Mouse (Mus musculus) forebrain, embryonic 14.5 days (tissue): ENCODE results near the gene Aldh3b1. TPM values are rescaled to one million over a fixed set of nuclear protein-coding genes. Genes with fewer than 3 reads are reported as not detected.

Experiments used
- ATAC-seq: fragments of 200-750 bp; cut with Nextera tagmentation; 2 replicates; pipeline ENCODE4 v1.8.0; 2017; ENCODE audit warnings: mild to moderate bottlenecking, moderate library complexity
- DNase-seq: peaks from one replicate; pipeline ENCODE4 v3.0.0-alpha.2; 2015; ENCODE audit warnings: low spot score
- H3K27ac ChIP-seq: fragments of 300-500 bp; sonication (generic); 2 replicates; pipeline ENCODE4 v1.5.1; 2014; ENCODE audit warnings: low read depth, mild to moderate bottlenecking, control low read depth, low read length, moderate library complexity
- H3K27me3 ChIP-seq: fragments of 300-500 bp; sonication (generic); replicated peaks from 2 replicates; pipeline ENCODE4 v1.6.1; 2014; ENCODE audit warnings: low read length, control low read depth, mixed read lengths; ENCODE audit not compliant: control insufficient read depth, insufficient read depth
- H3K36me3 ChIP-seq: fragments of 300-500 bp; sonication (generic); 2 replicates; pipeline ENCODE4 v1.6.1; 2014; ENCODE audit warnings: low read length, control low read depth; ENCODE audit not compliant: control insufficient read depth, insufficient read depth
- H3K4me1 ChIP-seq: fragments of 300-500 bp; sonication (generic); 2 replicates; pipeline ENCODE4 v1.6.1; 2014; ENCODE audit warnings: antibody characterized with exemption, low read length, control low read depth; ENCODE audit not compliant: control insufficient read depth, insufficient read depth
- H3K4me2 ChIP-seq: fragments of 300-500 bp; sonication (generic); 2 replicates; pipeline ENCODE4 v1.6.1; 2014; ENCODE audit warnings: mild to moderate bottlenecking, control low read depth, low read length
- H3K4me3 ChIP-seq: fragments of 300-500 bp; sonication (generic); 2 replicates; pipeline ENCODE4 v1.5.1; 2014; ENCODE audit warnings: low read depth, low read length, control low read depth
- H3K9ac ChIP-seq: fragments of 300-500 bp; sonication (generic); 2 replicates; pipeline ENCODE4 v1.6.1; 2014; ENCODE audit warnings: mild to moderate bottlenecking, low read length, control low read depth, moderate library complexity
- H3K9me3 ChIP-seq: fragments of 300-500 bp; sonication (generic); replicated peaks from 2 replicates; pipeline ENCODE4 v1.6.1; 2016; ENCODE audit warnings: low read length, control low read depth, mixed read lengths; ENCODE audit not compliant: control insufficient read depth
- WGBS: fragments of 180-500 bp; shearing (Covaris S2); extraction: QIAGEN DNeasy Blood & Tissue Kit; methylation state at CpG from one replicate; pipeline ENCODE4 v1.1.7; 2014; 5-methylcytosine and 5-hydroxymethylcytosine counted together
- polyA plus RNA-seq: library from polyadenylated mRNA; unstranded; fragments of >200 nt; fragmentation: Nextera tagmentation; extraction: Ambion mirVana; gene quantifications from 2 replicates; pipeline ENCODE4 v1.2.1, GENCODE M21; 2014

Aldh3b1 gene
- polyA plus RNA-seq, 1 experiment from 2014 or later: 2.0 TPM

GRCm38 (mm10) chr19:3923586-3923985, 6.0 kb downstream of the Aldh3b1 start:
- Histone ChIP-seq H3K27me3 (no peaks in the 10 kb centered on the region), H3K4me1 (no peaks in the 10 kb centered on the region), H3K36me3 (no peaks in the 10 kb centered on the region), H3K9me3 (no peaks in the 10 kb centered on the region), H3K4me2 (no peak overlapping the region), H3K27ac (no peak overlapping the region), H3K4me3 (no peak overlapping the region), H3K9ac (no peak overlapping the region)
- ATAC-seq: no peak
- DNase-seq: no peak
- WGBS: 71% methylated on average over 13 of the region's 13 CpGs

GRCm38 (mm10) chr19:3922661-3923371, 6.8 kb downstream of the Aldh3b1 start:
- no peaks in the 10 kb centered on the region for H3K36me3 ChIP-seq
- ATAC-seq: no peak
- DNase-seq: no peak
- H3K27me3 ChIP-seq: no peaks in the 10 kb centered on the region
- 48% methylated on average over 10 of the region's 10 CpGs for WGBS
- no peak overlapping the region for H3K9ac ChIP-seq
- H3K27ac ChIP-seq: no peak overlapping the region
- no peak overlapping the region for H3K4me2 ChIP-seq
- H3K9me3 ChIP-seq: no peaks in the 10 kb centered on the region
- no peaks in the 10 kb centered on the region for H3K4me1 ChIP-seq
- no peak overlapping the region for H3K4me3 ChIP-seq

GRCm38 (mm10) chr19:3919928-3920327, 9.7 kb downstream of the Aldh3b1 start:
- no peak for DNase-seq

GRCm38 (mm10) chr19:3916727-3917126, 12.9 kb downstream of the Aldh3b1 start:
- H3K36me3 ChIP-seq: no peaks in the 10 kb centered on the region
- H3K27ac ChIP-seq: no peak overlapping the region
- H3K27me3 ChIP-seq: no peaks in the 10 kb centered on the region
- DNase-seq (no peak), ATAC-seq (no peak)
- H3K4me2 ChIP-seq: no peak overlapping the region
- H3K4me3 ChIP-seq: no peak overlapping the region
- WGBS: 81% methylated on average over 11 of the region's 11 CpGs
- peaks cover 9% of the 10 kb centered on the region for H3K4me1 ChIP-seq
- no peaks in the 10 kb centered on the region for H3K9me3 ChIP-seq
- no peak overlapping the region for H3K9ac ChIP-seq

More at GRCm38 (mm10) chr19:3919928-3920327, 9.7 kb downstream of the Aldh3b1 start:
- no peak for ATAC-seq
- Histone ChIP-seq H3K36me3 (no peaks in the 10 kb centered on the region), H3K9ac (no peak overlapping the region), H3K27ac (no peak overlapping the region), H3K4me1 (no peaks in the 10 kb centered on the region), H3K9me3 (no peaks in the 10 kb centered on the region), H3K4me3 (no peak overlapping the region), H3K27me3 (no peaks in the 10 kb centered on the region), H3K4me2 (no peak overlapping the region)

DNA sequence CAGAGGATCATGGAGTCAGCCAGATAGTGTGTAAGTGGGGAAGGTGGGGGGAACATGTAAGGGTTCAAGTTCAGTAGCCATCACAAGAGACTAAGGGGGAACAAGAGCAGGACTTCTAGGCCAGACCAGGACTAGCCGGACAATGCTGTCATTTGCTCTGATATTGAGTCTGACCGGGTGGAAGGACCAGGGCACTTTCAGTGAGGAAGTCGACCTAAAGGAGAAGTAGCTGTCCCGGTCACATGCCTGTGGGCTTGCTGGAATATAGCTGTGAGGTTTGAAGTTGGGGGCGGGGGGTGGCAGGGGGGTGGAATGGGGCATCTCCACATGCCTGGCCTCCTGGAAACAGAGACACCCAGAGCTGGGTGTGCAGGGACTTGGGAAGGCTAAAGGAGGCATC, 15.1 kb downstream of the Aldh3b1 start:
- no peak for ATAC-seq
- Histone ChIP-seq H3K27ac (no peak overlapping the region), H3K4me3 (no peak overlapping the region), H3K9ac (no peak overlapping the region), H3K9me3 (no peaks in the 10 kb centered on the region), H3K4me1 (peaks cover 10% of the 10 kb centered on the region), H3K4me2 (no peak overlapping the region), H3K27me3 (no peaks in the 10 kb centered on the region), H3K36me3 (peaks cover 9% of the 10 kb centered on the region)
- DNase-seq: no peak
- 89% methylated on average over 5 of the region's 5 CpGs for WGBS

DNA sequence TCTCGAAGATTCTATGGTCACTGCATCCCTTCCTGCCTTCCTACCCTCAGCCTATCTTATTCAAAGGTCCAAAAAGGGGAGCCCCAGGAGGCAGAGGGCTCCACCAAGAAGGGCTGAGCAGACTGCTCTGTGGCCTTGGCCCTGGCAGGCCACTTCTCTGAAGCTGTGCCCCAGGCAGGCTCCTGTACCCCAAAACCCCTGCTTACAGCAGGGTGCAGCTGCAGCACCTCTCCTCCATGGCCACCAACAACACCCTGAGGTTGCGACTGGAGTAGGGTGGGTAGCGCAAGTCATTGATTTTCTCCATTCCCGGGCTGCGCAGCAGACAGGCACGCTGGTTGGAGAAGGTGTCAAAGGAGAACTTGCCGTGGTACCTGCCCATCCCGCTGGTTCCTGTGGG, 15.9 kb downstream of the Aldh3b1 start:
- ATAC-seq (no peak), DNase-seq (no peak)
- Histone ChIP-seq H3K4me2 (peak overlapping the region; percentile 67), H3K27me3 (no peaks in the 10 kb centered on the region), H3K36me3 (peaks cover 18% of the 10 kb centered on the region), H3K4me3 (peak overlapping the region; percentile 59; the same call in 1 of the 2 replicates), H3K9me3 (no peaks in the 10 kb centered on the region), H3K9ac (no peak overlapping the region; the same call in 1 of the 2 replicates), H3K4me1 (peaks cover 10% of the 10 kb centered on the region), H3K27ac (no peak overlapping the region)
- 89% methylated on average over 8 of the region's 8 CpGs for WGBS

GRCm38 (mm10) chr19:3912337-3913204, 17.0 kb downstream of the Aldh3b1 start, which contains the start of gene Ndufs8:
Ndufs8 (minus strand) TSS chr19:3912774.
- ATAC-seq (peak; percentile 98), DNase-seq (peak; percentile 99)
- peak within 1 kb of the TSS; percentile 66 for H3K9ac ChIP-seq
- H3K27me3 ChIP-seq: no peaks in the 10 kb centered on the region
- peak within 1 kb of the TSS; percentile 59 for H3K4me3 ChIP-seq
- WGBS: under 1% methylated on average over 43 of the region's 43 CpGs
- H3K4me1 ChIP-seq: peaks cover 10% of the 10 kb centered on the region
- H3K27ac ChIP-seq: peak within 1 kb of the TSS; percentile 64
- H3K36me3 ChIP-seq: peaks cover 26% of the 10 kb centered on the region
- H3K9me3 ChIP-seq: no peaks in the 10 kb centered on the region
- H3K4me2 ChIP-seq: peak within 1 kb of the TSS; percentile 67

GRCm38 (mm10) chr19:3910206-3910605, 19.4 kb downstream of the Aldh3b1 start:
- WGBS: 85% methylated on average over 5 of the region's 5 CpGs

More at GRCm38 (mm10) chr19:3910206-3910605, 19.4 kb downstream of the Aldh3b1 start:
- H3K4me1 ChIP-seq: peaks cover 16% of the 10 kb centered on the region
- H3K4me2 ChIP-seq: no peak overlapping the region
- H3K9me3 ChIP-seq: no peaks in the 10 kb centered on the region
- DNase-seq: no peak
- H3K4me3 ChIP-seq: no peak overlapping the region
- no peak overlapping the region for H3K9ac ChIP-seq
- ATAC-seq: no peak
- H3K36me3 ChIP-seq: peaks cover 26% of the 10 kb centered on the region
- H3K27ac ChIP-seq: no peak overlapping the region
- no peaks in the 10 kb centered on the region for H3K27me3 ChIP-seq
